Mouse (Mus musculus): Measurements from ENCODE around the gene Slit3.

Slit3 gene

GRCm38 (mm10) chr11:35124489-35125107, 3.6 kb downstream of the Slit3 start:
- DNase-seq (ENCODE audit: low read depth, low spot score): no peak

DNA sequence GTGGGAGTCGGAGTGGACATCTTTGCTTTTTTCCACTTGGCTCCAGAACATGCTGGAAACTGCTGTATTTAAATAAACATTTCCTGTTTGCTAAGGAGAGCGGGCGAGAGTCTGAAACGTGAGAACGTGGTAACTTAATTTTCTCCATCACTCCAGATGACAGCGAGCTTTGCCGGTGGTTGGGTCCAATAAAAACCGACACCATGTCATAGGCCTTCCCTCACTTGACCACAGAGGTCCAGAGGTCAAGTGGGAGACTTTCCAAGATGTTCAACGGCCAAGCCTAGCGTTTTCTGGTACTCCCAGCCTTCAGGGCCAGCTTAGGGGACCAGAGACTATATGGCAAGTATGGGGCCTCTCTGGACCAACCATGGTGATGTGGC, 4.1 kb downstream of the Slit3 start:
- no peak for DNase-seq (ENCODE audit: low read depth, low spot score)

DNA sequence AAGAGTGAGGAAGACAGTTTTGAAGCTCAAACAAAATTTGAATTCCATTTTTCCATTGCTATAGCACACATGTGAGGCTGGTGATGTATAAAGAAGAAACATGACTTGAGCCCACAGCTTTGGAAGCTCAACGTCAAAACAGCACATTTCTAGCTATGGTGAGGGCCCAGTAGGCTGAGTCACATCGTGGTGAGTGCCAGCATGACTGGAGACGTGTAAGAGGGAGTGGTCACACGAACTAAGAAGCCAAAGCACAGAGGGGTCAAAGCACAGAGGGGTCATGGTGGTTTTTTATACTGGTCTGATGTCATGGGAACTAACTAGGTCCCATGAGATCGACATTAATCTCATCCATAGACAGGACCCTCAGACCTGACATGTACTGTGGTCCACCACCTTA, 10.7 kb downstream of the Slit3 start:
- no peak for DNase-seq (ENCODE audit: low read depth, low spot score)

DNA sequence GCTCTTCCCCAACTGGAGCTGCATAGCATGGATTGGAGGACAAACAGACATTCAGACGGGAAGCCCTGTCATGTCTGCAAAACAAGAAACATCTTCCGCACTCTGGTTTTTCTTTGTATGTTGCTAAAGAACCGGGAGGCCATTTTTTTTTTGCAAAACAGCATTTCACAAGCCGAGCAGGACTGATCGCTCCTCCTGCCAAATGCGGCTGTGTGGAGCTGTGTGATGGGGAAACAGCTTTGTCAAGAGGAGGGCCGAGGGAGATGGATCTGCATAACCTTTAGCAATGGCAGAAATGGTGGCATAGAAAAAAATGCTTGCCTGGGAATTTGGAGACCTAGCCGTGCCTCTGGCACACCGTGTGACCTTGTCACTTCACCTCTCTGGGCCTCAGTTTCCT, 15.6 kb downstream of the Slit3 start:
- no peak for DNase-seq (ENCODE audit: low read depth, low spot score)

DNA sequence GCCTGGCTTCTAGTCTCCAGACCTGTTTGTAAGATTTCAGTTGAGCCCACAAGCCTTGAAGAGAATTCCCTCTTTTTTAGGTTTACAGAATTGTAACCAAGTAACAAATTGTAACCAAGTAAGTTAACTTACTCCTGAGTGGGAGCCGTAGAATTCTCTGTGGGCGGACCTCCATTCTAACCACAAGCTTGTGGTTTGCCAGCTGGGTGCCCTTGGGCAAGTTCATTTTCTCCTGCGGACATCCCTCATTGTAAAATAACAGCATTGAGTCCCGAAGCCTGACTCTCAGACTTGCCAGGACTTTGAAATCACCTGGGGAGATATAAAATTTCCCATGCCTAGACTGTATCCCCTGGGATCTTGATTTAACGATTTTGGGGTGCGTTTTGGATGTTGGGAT, 19.1 kb downstream of the Slit3 start:
- no peak for DNase-seq (ENCODE audit: low read depth, low spot score)

- no peak for DNase-seq (ENCODE audit: low read depth, low spot score)
These were observed 21.2 kb downstream of the Slit3 start for GRCm38 (mm10) chr11:35142202-35142601.

GRCm38 (mm10) chr11:35142698-35143360, 21.8 kb downstream of the Slit3 start:
- peak; percentile 83 for DNase-seq (ENCODE audit: low read depth, low spot score)

GRCm38 (mm10) chr11:35147818-35148445, 26.9 kb downstream of the Slit3 start:
- DNase-seq (ENCODE audit: low read depth, low spot score): peak; percentile 46

- DNase-seq (ENCODE audit: low read depth, low spot score): no peak
These were observed 30.5 kb downstream of the Slit3 start for GRCm38 (mm10) chr11:35151539-35151951.

DNA sequence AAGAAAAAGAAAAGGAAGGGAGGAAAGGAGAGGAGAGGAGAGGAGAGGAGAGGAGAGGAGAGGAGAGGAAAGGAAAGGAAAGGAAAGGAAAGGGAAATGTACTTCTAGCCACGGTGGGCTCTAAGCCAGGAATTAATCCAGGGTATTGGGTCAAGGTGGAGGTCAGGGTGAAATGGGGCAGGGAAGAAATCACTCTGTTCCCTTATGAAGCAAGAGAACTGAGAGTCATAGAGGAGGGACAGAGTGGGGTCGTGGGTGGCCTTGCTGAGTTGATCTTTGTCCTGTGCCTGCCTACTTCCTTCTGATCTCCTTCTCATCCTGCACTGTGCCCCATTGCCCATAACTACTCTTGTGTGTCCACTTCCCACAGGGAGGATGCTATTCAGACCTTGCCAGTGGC, 31.9 kb downstream of the Slit3 start:
- no peak for DNase-seq (ENCODE audit: low read depth, low spot score)

GRCm38 (mm10) chr11:35154449-35154848, 33.4 kb downstream of the Slit3 start:
- no peak for DNase-seq (ENCODE audit: low read depth, low spot score)

DNA sequence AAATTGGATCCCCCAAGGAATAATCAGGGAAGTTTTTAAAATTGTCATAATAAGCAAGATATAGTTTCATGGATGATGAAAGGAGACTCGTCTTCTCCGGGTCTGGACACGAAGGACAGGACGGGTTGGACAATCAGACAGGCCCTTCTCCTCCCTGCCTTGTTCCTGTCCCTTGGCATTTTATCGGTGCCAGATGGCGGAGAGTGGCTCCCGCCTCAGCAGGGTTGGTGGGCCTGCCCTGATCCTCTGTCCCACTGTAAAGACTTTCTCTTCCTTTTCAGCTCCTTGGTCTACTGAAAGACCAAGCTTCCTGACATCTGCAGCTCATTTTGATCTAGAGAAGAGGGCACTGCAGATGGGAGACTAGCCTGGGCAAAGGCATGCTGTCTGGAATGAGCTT, 34.3 kb downstream of the Slit3 start:
- no peak for DNase-seq (ENCODE audit: low read depth, low spot score)

DNA sequence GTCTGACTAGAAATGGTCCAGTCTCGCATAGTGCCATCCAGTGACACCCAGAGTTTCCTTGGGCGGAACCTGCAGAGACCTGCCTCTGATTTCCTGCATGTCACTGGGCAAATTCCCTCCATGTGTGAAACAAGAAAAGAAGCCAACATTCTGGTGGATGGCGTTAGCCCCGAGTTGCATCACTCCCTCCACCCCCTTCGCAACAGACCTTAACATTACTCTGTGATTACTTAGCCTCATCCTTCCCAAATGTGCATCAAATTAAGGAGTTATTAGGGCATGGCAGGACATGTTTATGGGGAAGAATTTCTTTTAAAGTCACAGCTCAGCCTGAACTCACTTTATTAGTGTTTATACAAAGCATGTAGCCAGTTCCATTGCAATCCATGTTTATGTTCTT, 35.7 kb downstream of the Slit3 start:
- no peak for DNase-seq (ENCODE audit: low read depth, low spot score)

- DNase-seq (ENCODE audit: low read depth, low spot score): peak; percentile 84
These were observed 39.7 kb downstream of the Slit3 start for GRCm38 (mm10) chr11:35160682-35161211.

GRCm38 (mm10) chr11:35163396-35163795, 42.4 kb downstream of the Slit3 start:
- DNase-seq (ENCODE audit: low read depth, low spot score): no peak

DNA sequence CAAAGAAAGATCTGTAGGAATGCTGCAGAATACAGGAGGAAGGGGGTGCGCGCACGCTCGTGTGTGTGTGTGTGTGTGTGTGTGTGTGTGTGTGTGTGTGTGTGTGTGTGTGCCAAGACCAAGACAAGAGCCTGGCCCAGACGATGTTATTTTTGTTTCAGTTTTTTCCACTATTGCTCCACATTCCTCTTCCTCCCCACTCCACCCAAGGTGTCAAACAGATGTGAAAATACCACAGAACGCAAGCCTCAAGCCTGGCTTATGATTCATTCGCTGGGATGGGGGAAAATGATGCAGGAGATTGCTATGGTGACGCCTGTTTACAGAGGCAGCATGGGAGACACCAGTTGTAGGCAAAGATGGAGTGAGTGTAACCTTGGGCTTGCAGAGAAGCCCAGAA, 46.2 kb downstream of the Slit3 start:
- DNase-seq (ENCODE audit: low read depth, low spot score): peak; percentile 64

GRCm38 (mm10) chr11:35171505-35171904, 50.5 kb downstream of the Slit3 start:
- peak; percentile 53 for DNase-seq (ENCODE audit: low read depth, low spot score)

DNA sequence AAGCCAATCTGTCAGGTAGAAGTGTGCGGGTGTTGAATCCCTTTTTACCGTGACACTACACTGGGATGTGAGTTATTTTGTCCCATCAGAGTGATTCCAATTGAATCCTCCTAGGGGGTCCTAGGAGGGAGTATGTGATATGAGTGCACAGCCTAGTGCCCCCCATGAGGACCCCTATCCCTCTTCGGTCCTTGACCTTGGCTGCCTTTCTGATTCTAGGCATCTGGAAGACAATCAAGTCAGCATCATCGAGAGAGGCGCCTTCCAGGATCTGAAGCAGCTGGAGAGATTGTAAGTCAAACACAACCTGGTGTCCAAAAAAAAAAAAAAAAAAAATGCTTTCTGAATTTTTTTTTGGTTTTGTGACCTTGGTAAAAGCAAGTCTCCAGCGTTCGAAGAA, 56.5 kb downstream of the Slit3 start:
- no peak for DNase-seq (ENCODE audit: low read depth, low spot score)

DNA sequence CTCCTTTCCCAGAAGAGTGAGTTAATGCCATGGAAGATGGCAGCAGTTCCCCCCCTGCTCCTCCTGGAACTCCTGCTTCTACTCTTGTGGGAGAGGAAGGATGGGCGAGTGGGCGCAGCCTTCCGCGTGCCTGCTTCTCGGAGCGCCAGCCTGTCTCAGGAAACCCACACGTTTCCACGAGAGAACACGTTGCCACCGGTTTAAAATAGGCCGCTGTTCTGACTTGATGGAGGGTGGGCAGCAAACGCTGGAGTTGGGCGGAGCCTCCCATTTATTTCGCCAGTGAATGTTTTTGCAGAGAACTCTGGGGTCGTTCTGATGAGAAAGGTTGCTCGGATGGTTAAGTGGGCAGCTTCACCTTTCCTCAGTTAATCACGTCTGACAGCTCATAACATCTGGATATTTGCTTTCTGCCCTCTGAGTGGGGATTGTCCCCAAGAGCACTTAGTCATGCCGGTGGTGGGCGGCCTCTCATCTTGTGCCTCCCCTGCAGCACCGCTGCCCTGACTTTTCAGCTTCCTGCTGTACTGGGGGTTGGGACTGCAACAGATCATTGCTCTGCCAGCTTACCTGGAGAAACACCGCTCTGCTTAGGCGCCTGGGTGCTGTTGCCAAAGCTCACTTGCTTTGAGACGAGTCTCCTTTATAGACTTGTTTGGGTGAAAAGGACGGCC, 57.3 kb downstream of the Slit3 start:
- DNase-seq (ENCODE audit: low read depth, low spot score): peak; percentile 90

- no peak for DNase-seq (ENCODE audit: low read depth, low spot score)
These were observed 58.3 kb downstream of the Slit3 start for GRCm38 (mm10) chr11:35179305-35179704.

- no peak for DNase-seq (ENCODE audit: low read depth, low spot score)
These were observed 61.9 kb downstream of the Slit3 start for GRCm38 (mm10) chr11:35182887-35183286.

- no peak for DNase-seq (ENCODE audit: low read depth, low spot score)
These were observed 73.8 kb downstream of the Slit3 start for GRCm38 (mm10) chr11:35194826-35195225.

Data from telencephalon, adult 2 months (tissue).